Mouse (Mus musculus): Measurements from ENCODE around the gene Wdr81.
"Not testable (repeated sequence)": the region's sequence is repeated elsewhere in the genome, so short reads cannot be mapped to it uniquely, and the experiment has no call there.

Wdr81 gene

GRCm38 (mm10) chr11:75460844-75461742 is 6.6 kb upstream of the Wdr81 start, which contains the start of gene Tlcd2:
Tlcd2 (plus strand) TSS chr11:75461715.
- DNase-seq (ENCODE audit: low read depth, low spot score), result peak; percentile 100

DNA sequence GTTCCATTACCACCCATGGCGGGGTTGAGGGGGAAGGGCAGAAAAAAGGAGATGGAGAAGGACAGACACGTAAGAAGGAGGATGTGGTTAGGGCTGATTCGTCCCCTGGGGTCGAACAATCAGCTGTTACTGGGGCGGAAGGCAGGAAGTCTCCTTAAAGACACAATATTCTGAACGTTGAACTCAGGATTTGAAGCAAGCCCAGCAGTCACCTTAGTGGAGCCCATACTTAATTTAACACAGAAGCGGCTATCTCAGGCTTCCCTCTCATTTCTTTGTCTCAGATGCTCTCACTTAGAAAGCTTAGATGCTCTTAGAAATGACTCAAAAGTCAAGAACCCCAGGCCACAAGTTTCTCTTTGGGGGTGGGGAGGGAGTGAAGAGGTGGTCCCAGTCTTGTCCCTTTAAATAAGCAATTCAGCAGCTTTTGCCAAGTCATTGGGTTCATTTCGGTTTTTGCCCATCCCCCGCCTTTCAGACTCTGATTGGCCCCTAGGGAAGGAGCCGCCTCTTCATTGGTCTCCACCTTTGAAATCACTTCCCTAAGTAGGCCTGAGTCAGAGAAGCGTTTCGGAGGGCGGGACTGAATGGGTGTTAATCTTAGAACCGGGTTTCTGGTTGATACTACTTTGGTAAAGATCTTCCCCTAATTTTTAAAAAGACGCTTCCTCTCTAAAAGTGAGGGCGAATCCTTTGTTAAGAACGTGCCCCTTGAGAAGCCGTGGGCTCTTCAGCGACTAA is 5.8 kb upstream of the Wdr81 start:
- peak; percentile 82 for DNase-seq (ENCODE audit: low read depth, low spot score)

DNA sequence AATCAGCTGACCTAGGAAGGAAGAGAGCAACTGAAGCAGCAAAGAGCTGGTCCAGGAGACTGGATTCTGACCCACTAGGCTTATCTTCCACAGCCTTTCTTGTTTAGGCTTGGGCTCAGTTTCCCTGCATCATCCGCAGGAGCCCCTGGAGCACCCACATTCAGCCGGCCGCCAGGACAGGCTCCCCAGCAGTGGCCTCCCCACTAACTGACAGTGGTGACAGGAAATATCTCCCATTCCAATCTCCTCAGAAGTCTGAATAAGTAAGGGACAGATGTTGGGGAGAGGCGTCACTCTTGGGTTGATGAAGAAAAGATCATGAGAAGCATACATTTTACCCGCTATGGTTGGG is 5.2 kb upstream of the Wdr81 start:
- no peak for DNase-seq (ENCODE audit: low read depth, low spot score)

DNA sequence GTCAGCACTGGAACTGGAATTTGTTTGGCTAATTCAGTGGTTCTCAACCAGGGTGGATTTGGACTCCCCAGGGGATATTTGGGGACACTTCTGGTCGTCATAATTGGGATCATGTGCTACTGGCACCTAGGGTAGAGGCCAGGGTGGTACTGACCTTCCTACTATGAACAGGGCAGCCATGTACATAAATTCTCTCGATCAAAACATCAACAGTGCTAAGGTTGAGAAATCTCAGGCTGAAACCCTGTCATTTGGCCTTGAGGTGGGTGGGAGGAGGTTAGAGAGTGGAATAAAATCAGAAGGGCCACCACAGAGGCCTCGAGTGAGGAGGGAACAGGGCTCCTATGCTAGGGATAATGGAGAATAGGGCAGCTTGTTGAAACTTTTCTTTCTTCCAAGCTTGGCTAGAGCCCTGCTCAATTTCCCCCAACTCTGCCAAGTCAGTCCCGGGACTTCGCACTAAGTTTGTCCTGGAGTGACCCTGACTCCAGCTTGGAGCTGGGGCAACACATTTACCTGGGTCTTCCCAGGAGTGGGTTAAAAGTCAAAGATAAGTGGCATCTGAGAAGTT is 4.7 kb upstream of the Wdr81 start:
- DNase-seq (ENCODE audit: low read depth, low spot score), result no peak

- no peak for DNase-seq (ENCODE audit: low read depth, low spot score)
These were observed 4.1 kb upstream of the Wdr81 start for GRCm38 (mm10) chr11:75458628-75459041.

- DNase-seq (ENCODE audit: low read depth, low spot score), result no peak
These were observed 3.7 kb upstream of the Wdr81 start for GRCm38 (mm10) chr11:75458169-75458568.

- no peak for DNase-seq (ENCODE audit: low read depth, low spot score)
These were observed 1.9 kb upstream of the Wdr81 start for GRCm38 (mm10) chr11:75456440-75456871.

DNA sequence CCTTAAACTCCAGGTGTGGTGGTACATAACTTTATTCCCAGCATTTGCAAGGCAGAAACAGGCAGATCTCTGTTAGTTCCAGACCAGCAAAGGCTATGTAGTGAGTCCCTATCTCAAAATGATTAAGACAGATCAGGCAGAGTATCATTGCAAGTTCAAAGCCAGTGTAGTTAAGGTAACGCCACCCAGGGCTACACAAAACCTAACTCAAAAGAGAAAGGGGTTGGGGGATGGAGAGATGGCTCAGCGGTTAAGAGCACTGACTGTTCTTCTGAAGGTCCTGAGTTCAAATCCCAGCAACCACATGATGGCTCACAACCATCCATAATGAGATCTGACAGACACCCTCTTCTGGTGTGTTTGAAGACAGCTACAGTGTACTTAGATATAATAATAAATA is 1.5 kb upstream of the Wdr81 start:
- DNase-seq (ENCODE audit: low read depth, low spot score), result not testable (repeated sequence)

GRCm38 (mm10) chr11:75455041-75455736 is 672 bp upstream of the Wdr81 start:
- DNase-seq (ENCODE audit: low read depth, low spot score), result no peak

- no peak for DNase-seq (ENCODE audit: low read depth, low spot score)
These were observed 1.5 kb downstream of the Wdr81 start for GRCm38 (mm10) chr11:75452812-75453557.

DNA sequence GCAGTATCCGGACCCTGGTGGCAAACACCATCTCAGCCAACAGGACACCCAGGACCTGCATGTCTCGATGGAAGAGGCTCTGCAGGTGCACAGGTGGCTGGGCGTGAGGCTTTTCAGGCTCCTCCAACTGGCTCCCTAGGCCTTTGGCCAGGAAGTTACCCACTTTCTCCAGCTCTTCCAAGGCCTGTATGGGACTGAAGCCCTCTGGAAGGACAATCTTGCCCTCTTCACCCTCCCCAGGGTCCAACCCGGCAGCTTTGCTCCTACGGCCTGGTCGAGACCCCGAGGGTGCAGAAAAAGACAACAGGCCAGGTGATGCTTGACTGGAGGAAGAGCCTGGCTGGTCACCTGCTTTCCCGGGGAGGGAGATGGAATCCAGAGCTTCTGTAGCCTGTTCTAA is 2.4 kb downstream of the Wdr81 start:
- no peak for DNase-seq (ENCODE audit: low read depth, low spot score)

DNA sequence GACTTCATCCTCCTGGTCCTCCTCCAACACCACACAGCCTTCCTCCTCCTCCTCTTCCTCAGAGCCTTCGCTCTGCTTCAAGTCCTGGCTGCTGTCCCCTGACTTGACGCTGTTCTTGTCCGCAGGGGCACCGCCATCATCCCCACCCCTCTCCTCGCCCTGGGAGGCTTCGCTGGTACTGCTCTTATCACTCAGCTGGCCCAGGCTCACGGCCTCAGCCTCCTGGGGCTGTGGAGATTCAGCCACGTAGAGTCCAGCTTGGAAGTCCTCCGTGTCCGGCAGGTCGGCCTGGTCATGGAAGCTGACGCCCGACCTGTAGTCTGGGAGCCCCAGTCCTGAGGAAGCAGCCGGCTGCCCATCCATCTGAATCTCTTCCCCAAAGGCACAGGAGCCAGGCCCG is 3.6 kb downstream of the Wdr81 start:
- no peak for DNase-seq (ENCODE audit: low read depth, low spot score)

DNA sequence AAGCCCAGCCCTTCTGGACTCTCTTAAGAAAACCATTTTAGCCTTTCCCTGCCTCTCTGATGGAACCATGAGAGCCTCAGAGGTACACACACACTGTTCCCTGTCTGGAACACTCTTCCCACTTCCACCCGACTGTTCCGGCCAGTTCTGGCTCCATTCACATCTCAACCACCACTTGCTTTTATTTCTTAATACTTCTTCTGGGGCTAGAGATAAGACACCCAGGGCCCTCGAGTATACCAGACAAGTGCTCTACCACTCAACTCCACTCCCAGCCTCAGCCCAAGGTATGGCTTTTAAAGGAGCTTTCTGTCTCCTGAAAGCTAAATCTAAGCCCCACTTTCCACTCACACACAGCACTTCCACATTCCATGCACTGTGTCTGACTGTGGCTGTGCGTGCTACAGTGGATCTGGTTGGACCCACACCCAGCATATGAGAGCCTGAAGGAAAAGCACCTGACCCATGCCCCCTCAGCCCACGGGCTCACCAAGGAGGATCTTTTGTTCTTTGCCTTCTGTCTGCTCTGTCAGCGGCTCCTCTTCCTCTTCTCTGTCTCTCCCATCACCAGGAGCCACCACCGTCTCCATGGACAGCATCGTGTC is 4.1 kb downstream of the Wdr81 start:
- DNase-seq (ENCODE audit: low read depth, low spot score), result no peak

- DNase-seq (ENCODE audit: low read depth, low spot score), result no peak
These were observed 4.8 kb downstream of the Wdr81 start for GRCm38 (mm10) chr11:75449695-75450094.

DNA sequence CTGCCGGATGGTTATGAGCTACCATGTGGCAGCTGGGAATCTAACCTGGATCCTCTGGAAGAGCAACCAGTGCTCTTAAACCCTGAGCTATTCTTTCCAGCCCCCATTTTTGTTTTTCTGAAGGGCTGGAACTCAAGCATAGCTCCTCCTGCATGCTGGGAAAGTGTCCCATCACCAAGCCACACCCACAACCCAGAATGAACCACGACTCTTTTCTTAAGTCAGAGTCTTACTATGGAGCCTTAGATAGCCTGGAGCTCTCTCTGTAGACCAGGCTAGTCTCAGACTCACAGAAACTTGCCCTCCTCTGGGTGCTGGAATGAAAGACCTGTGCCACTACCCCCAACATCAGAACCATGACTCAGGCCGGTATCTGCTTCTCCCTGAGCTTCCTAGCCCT is 5.9 kb downstream of the Wdr81 start:
- no peak for DNase-seq (ENCODE audit: low read depth, low spot score)

GRCm38 (mm10) chr11:75443711-75444110 is 10.8 kb downstream of the Wdr81 start:
- no peak for DNase-seq (ENCODE audit: low read depth, low spot score)

- no peak for DNase-seq (ENCODE audit: low read depth, low spot score)
These were observed 12.9 kb downstream of the Wdr81 start for GRCm38 (mm10) chr11:75441601-75442000.

GRCm38 (mm10) chr11:75441034-75441433 is 13.5 kb downstream of the Wdr81 start:
- no peak for DNase-seq (ENCODE audit: low read depth, low spot score)

DNA sequence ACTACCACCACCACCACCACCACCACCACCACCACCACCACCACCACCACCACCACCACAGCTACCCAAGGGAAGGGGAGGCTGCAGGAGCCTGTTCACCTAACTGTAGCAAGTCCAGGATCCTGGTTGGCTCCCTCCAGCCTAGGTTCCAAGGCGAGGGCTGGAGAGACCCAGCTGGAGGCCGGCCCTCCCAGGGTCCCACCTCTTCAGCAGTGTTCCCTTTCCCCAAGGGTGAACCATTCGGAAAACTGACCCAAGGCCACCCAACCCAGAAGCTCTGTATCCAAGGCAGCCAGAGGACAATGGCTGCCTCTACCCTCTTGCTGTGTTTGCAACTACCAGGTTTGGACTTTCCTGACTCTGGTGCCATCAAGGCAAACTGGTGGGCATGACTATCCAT is 14.6 kb downstream of the Wdr81 start:
- no peak for DNase-seq (ENCODE audit: low read depth, low spot score)

GRCm38 (mm10) chr11:75439363-75439762 is 15.2 kb downstream of the Wdr81 start, which contains the start of gene Serpinf2:
Serpinf2 (minus strand) TSS chr11:75439591.
- no peak for DNase-seq (ENCODE audit: low read depth, low spot score)

DNA sequence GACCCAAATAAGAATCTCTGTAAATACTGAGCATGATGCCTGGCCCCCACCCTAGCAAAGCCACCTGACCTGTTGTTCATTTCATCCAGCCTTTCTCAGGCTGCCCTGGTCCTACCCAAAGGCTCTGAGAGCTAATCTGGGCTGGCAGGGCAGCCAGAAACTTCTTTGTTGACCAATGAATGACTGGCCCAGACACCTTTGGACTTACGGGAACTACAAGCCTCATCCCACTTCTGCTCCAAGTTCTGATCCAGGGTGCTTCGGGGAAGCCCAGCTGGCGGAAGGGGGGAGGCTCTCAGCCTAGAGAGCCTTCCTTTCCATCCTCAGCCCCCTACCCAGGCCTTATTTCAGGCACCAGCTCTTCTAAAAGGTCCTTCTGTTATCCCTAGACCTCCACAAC is 15.7 kb downstream of the Wdr81 start:
- DNase-seq (ENCODE audit: low read depth, low spot score), result no peak

Measured in brain, embryonic 18.5 days (tissue).